Mouse (Mus musculus): ENCODE results near the gene Ddr2.
A peak's percentile ranks its signal among the peaks of the same experiment; 100 is the strongest.

Ddr2 gene

GRCm38 (mm10) chr1:170110516-170111332, at the start of gene Ddr2:
TSS of gene Ddr2 (minus strand) at chr1:170110762.
- DNase-seq (ENCODE audit: low read depth, low spot score): no peak

DNA sequence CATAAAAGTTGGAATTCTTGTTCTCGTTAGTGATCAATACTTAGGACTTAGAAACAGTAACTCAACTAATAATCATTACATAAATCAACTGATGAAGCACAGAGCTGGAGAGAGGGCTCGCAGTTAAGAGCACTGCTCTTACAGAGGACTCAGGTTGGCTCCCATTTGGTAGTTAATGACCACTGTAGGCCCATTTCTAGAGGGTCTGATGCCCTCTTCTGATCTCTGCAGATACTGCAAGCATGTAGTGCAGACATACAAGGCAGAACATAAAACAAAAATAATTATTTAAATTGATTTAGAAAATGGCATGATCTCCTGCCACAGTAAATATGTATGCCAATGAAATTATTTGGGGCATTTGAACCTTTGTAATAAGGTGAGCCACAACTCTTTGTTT, 49.1 kb upstream of the Ddr2 start:
- DNase-seq (ENCODE audit: low read depth, low spot score): no peak

DNA sequence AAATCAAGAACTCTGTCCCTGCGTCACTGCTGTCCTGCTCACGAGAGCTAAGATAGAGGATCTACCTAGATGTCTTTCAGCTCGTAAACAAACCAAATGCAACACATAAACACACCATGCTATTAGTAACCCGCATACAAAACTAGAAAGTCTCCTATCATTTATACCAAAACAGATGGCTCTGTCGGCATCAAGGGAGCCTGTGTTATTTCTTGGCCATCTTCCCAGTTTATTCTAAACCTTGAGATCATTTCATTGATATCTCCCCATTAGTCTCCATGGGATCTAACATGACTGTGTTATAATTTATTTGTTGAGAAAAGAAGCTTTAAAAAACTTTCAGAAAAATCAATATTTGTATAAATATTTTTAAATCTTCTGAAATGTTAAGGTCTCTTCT, 45.2 kb upstream of the Ddr2 start:
- no peak for DNase-seq (ENCODE audit: low read depth, low spot score)

DNA sequence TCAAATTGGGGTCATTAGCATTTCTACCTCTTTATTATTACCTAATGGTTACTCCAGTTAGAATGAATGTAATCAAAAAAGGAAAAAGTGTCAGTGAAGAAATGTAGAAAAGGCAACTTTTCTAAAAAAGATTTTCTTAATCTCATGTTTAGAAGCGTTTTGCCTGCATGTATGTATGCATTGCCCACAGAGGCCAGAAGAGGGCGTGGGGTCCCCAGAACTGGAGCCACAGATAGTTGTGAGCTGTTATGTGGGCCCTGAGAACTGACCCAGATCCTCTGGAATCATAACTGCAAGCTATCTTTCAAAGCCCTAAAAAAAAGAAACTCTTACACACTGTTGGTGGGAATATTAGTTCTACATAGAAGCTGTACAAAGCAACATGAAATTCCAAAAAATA, 44.7 kb upstream of the Ddr2 start:
- DNase-seq (ENCODE audit: low read depth, low spot score): no peak

GRCm38 (mm10) chr1:170153986-170154385, 43.4 kb upstream of the Ddr2 start:
- no peak for DNase-seq (ENCODE audit: low read depth, low spot score)

DNA sequence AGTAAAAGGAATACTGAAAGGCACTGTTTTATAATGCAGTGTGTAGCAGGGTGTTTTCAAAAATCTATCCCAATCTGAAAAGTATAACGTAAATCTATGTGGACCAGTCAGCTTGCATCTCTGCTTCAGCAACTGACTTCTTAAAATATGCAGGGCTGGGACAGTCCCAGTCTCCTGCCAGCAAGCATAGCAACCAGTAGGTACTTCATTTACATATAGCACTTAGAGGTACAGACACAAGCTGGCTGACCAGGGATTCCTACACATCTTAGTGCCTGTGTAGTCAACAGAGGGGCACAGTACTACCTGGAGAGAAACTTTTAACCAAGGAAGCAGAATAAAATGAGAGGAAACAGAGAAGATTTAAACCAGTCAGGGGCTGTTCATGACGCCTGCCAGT, 42.0 kb upstream of the Ddr2 start:
- DNase-seq (ENCODE audit: low read depth, low spot score): no peak

- no peak for DNase-seq (ENCODE audit: low read depth, low spot score)
Observed at GRCm38 (mm10) chr1:170150870-170151269, 40.3 kb upstream of the Ddr2 start.

- DNase-seq (ENCODE audit: low read depth, low spot score): no peak
Observed at GRCm38 (mm10) chr1:170149756-170150155, 39.2 kb upstream of the Ddr2 start.

DNA sequence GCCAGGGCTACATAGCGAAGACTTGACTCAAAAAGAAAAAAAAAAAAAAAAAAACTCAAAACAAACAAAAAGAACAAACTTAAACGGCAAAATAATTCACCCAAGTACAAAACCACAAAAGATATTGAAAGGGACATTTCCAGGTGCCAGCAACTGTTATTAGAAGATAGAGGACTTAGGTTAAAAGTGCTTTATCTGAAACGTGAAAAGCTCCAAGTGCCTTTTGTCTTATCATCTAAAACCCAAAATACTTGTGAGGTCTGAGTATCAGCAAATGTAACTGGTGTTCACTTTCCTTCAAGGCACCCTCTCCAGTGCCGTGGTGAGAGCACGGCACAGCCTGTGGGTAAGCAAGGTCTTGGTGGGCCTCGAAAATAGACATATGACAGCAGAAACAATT, 38.0 kb upstream of the Ddr2 start:
- DNase-seq (ENCODE audit: low read depth, low spot score): no peak

GRCm38 (mm10) chr1:170147651-170148448, 37.3 kb upstream of the Ddr2 start:
- DNase-seq (ENCODE audit: low read depth, low spot score): no peak

DNA sequence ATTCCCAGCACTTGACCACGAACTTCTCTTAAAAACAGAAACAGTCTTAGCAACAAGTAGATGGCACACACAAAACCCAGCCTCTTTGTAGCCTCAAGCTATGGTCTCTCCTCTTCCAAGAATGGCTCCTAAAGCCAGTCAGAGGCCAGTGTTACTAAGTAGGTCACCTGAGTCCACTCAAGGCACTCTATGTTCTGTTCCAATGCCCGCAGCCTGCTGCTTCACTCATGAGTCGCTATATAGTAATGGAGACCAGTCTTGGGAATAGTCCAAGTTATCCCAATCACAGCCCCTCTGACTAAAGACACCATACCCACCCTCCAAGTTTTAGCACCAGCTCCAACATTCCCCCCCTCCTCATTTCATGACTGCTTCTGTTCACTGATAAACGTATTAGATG, 35.0 kb upstream of the Ddr2 start:
- DNase-seq (ENCODE audit: low read depth, low spot score): no peak

DNA sequence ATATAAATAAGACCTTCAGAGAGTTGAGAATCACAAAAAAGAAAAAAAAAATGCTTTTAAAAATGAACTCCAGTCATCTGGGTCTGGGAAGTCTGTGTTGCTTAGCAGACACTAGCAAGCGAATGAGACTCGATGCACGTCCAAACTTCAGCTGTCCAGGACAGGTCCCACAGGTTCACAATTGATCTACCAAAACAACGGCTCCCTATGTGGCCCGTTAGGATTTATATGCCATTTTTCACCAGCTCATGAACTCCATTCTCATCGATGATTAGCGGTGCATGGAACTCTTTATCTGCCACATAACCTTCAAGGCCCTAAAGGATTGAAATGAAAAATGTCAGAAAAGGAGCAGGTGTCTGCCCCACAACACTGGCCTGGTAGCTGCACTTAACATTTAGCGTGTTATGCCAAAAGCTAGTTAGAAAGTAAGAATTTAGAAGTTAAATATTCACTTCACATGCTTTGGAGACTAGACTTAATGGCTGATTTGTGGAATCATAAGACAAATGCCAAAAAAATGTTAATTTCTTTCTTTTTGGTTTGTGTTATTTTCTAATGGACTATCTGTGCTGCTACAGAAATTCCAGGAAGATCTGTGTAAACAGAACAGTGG, 31.8 kb upstream of the Ddr2 start:
- DNase-seq (ENCODE audit: low read depth, low spot score): no peak

DNA sequence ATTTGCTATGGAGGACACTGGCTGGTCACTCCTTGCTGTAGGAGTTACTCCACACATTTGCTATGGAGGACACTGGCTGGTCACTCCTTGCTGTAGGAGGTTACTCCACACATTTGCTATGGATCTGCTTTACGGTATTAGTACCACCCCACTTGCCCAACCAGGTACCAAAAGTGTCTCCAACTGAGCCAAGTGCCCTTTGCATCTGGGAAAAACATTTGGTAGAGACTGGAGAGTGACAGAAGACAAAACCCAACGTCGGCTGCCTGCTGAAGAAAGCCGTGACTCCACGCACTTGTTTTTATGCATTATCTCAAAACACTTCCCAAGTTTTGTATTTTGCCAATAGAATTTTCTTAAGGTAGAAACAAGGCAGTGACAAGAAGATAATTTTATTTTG, 31.1 kb upstream of the Ddr2 start:
- DNase-seq (ENCODE audit: low read depth, low spot score): no peak

DNA sequence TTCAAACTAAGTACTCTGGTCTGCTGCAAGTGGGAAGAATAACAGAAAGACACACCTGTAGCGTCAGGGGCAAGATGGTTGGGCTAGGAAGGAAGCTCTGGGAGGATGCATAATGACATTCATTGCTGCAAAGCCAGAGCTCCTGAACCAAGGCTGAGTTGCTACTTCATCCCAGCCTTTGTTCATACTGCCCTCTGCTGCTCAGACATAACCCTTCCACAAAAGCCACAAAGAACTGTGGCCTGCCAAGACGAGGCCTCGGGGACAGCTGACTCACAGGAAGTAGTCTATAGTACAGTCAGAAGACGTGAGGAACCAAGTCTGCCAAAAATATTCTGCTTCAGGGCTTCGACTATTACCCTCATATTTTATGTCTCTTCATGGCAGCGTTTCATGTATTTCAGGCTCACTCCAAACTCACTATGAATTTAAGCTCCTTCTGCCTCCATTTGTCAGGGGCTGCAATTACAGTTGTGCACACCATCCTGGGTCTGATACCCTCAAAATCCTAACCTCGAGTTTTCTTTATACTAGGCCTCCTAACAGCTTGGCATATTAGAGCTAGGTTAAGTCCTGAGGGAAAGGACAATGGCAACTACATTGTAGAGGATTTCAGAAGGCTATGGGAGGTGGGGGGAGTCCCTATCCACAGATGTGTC, 25.9 kb upstream of the Ddr2 start:
- peak; percentile 15 for DNase-seq (ENCODE audit: low read depth, low spot score)

- no peak for DNase-seq (ENCODE audit: low read depth, low spot score)
Observed at GRCm38 (mm10) chr1:170134264-170134663, 23.7 kb upstream of the Ddr2 start.

DNA sequence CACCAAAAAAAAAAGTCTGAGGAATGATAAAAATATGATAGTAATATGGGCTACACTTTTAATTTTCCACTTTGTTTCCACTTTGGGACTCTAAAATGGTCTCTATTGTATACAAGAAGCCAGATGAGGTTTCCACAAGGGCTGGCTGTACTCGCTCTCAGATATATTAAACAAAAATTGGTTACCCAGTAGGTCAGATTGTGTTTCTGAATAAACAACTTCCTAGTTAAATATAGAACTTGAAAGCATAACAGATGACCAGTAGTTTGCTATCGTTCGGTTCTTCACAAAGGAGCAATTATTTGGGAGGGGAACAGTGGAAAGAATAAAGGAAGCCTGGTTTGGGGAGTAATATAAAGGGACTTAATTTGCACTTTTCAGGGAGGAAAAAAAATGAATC, 20.4 kb upstream of the Ddr2 start:
- no peak for DNase-seq (ENCODE audit: low read depth, low spot score)

DNA sequence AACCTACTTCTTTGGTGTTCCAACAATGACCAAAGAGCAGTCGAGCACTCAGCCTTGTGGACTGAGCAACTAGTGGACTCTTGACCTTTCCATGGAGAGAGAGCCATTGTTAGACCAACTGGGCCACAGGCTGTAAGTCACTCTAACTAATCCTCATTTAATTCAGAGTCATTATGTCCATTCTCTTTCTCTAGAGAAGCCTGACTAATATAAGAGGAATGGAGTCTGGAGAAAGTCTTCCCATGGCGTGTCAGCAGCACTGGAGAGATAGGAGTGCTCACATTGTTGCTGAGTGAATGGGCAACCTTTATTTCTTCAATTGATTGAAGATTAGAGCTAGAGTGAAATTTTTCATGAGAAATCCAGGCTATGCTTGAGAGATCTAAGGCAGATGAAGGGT, 14.1 kb upstream of the Ddr2 start:
- no peak for DNase-seq (ENCODE audit: low read depth, low spot score)

GRCm38 (mm10) chr1:170113616-170114015, 3.1 kb upstream of the Ddr2 start:
- DNase-seq (ENCODE audit: low read depth, low spot score): no peak

- no peak for DNase-seq (ENCODE audit: low read depth, low spot score)
Observed at GRCm38 (mm10) chr1:170112261-170112660, 1.7 kb upstream of the Ddr2 start.

- no peak for DNase-seq (ENCODE audit: low read depth, low spot score)
Observed at GRCm38 (mm10) chr1:170111651-170112226, 1.2 kb upstream of the Ddr2 start.

- DNase-seq (ENCODE audit: low read depth, low spot score): no peak
Observed at GRCm38 (mm10) chr1:170109776-170110515, 616 bp downstream of the Ddr2 start.
